Mouse (Mus musculus) gonadal fat pad, adult 2 months (tissue): ENCODE measurements around the gene 3830403N18Rik. TPM values are rescaled to one million over a fixed set of nuclear protein-coding genes. Genes with fewer than 3 reads are reported as not detected.
"Not testable (repeated sequence)": the region's sequence is repeated elsewhere in the genome, so short reads cannot be mapped to it uniquely, and the experiment has no call there.

ENCODE experiments used
- DNase-seq: peaks from one replicate; pipeline ENCODE4 v3.0.0-alpha.2; 2012; ENCODE audit warnings: low read depth
- polyA plus RNA-seq: library from polyadenylated mRNA; depleted of rRNA; stranded (reverse); fragments of >200 nt; gene quantifications from 2 replicates; pipeline ENCODE4 v1.2.3, GENCODE M21; 2012; rRNA removed

Gene 3830403N18Rik
- 0.13 and 0.22 TPM in 2 replicates for polyA plus RNA-seq

DNA sequence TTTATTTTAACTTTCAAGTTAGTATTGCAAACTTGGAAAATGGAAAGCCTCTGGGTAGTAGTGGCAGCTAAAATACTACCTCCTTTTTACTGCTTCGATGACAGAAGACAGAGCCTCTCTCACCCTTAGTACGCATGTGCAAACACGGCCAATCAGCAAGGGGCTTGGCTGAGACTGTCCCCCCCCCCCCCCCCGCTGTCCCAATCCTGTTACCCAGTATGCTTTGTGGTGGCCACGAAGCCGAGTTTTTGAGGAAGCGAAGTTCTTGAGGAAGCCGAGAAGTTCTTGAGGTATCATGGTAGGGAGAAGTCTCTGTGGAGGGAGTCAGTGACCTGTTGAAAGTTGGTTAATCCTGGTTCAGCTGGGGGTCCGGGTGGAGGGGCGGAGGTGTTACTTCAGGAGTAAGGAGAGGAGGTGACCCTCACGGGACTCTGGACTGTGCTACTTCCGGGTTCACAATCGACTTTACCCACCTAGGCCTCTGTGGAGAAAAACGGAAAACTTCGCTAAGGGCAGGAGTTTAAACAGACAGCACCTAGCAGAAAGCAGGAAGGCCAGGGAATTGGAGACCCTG lies at the start of gene 3830403N18Rik:
3830403N18Rik (plus strand) TSS at position 237 of the 574 bp plus-strand sequence.
- not testable (repeated sequence) for DNase-seq

DNA sequence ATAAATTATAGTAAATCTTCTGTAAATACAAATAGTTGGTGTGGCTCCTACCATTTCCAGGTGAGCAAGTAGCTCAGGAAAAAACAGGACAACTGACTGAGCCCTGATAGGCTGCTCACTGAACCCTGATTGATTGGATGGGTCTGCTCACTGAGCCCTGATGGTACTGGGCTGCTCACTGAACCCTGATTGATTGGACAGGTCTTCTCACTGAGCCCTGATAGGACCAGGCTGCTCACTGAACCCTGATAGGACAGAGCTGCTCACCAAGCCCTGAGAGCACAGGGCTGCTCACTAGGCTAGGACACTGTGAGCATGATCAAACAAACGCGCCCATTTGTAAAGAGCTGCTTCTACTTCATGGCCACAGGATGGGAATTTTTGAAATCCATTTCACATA lies 15.0 kb downstream of the 3830403N18Rik start:
- DNase-seq = no peak

DNA sequence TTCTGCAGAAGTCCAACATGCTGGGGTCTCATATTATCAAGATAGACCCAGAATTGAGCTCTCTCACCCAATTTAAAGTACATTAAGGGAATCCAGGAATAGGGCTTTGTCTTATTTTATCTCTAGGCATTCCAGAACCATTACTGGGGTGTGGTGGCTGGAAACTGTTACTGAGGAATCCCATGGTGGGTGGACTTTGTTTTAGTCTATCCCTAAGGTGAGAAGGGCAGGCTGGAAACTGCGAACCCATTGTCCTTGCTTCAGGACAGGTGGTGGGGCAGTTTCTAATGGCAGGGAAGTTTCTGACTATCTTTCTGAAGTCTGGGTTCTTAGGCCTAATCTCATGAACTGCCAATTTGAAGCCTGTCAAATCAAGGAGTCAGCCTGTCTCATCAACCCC lies 50.1 kb downstream of the 3830403N18Rik start:
- not testable (repeated sequence) for DNase-seq

Other genes with a start within 250 kb of the 3830403N18Rik start
- not detected in 2 replicates for gene Gm773, start 76.3 kb downstream of the 3830403N18Rik start, polyA plus RNA-seq
- 1.1 and 1.2 TPM in 2 replicates for gene Zfp449, start 209.8 kb downstream of the 3830403N18Rik start, polyA plus RNA-seq
- gene Smim10l2a, start 238.0 kb downstream of the 3830403N18Rik start, polyA plus RNA-seq = 4.6 and 7.4 TPM in 2 replicates